Mouse (Mus musculus) liver, embryonic 15.5 days (tissue): Measurements from ENCODE around the gene Cacna1d. TPM values are rescaled to one million over a fixed set of nuclear protein-coding genes. Genes with fewer than 3 reads are reported as not detected.

Experiments used
- ATAC-seq: fragments of 200-750 bp; cut with Nextera tagmentation; 2 replicates; pipeline ENCODE4 v1.8.0; 2017; ENCODE audit warnings: moderate number of reproducible peaks, mild to moderate bottlenecking, moderate library complexity; ENCODE audit not compliant: insufficient read depth
- H3K27ac ChIP-seq: fragments of 300-500 bp; sonication (generic); replicated peaks from 2 replicates; pipeline ENCODE4 v1.5.1; 2015; ENCODE audit warnings: mild to moderate bottlenecking, inconsistent platforms
- H3K27me3 ChIP-seq: fragments of 300-500 bp; sonication (generic); 2 replicates; pipeline ENCODE4 v1.6.1; 2015; ENCODE audit warnings: mild to moderate bottlenecking, inconsistent platforms
- H3K36me3 ChIP-seq: fragments of 300-500 bp; sonication (generic); replicated peaks from 2 replicates; pipeline ENCODE4 v1.6.1; 2015; ENCODE audit warnings: moderate library complexity, mild to moderate bottlenecking, inconsistent platforms
- H3K4me1 ChIP-seq: fragments of 300-500 bp; sonication (generic); replicated peaks from 2 replicates; pipeline ENCODE4 v1.6.1; 2015; ENCODE audit warnings: inconsistent platforms
- H3K4me2 ChIP-seq: fragments of 300-500 bp; sonication (generic); 2 replicates; pipeline ENCODE4 v1.6.1; 2015; ENCODE audit warnings: moderate library complexity, mild to moderate bottlenecking, inconsistent platforms
- H3K4me3 ChIP-seq: fragments of 300-500 bp; sonication (generic); replicated peaks from 2 replicates; pipeline ENCODE4 v1.5.1; 2015; ENCODE audit warnings: mild to moderate bottlenecking, inconsistent platforms
- H3K9ac ChIP-seq: fragments of 300-500 bp; sonication (generic); 2 replicates; pipeline ENCODE4 v1.6.1; 2015; ENCODE audit warnings: moderate library complexity, mild to moderate bottlenecking, inconsistent platforms
- H3K9me3 ChIP-seq: fragments of 300-500 bp; sonication (generic); replicated peaks from 2 replicates; pipeline ENCODE4 v1.6.1; 2016; ENCODE audit warnings: inconsistent platforms
- WGBS: fragments of 180-500 bp; shearing (Covaris S2); methylation state at CpG from one replicate; pipeline ENCODE4 v1.1.7; 2015; ENCODE audit warnings: mixed read lengths; ENCODE audit not compliant: insufficient replicate concordance; 5-methylcytosine and 5-hydroxymethylcytosine counted together
- polyA plus RNA-seq: library from polyadenylated mRNA; unstranded; fragments of >200 nt; fragmentation: Nextera tagmentation; extraction: Ambion mirVana; gene quantifications from 2 replicates; pipeline ENCODE4 v1.2.1, GENCODE M21; 2015

The Cacna1d gene
- polyA plus RNA-seq, 1 experiment from 2014 or later, result 0.17 TPM

GRCm38 (mm10) chr14:30018463-30018801, 472.8 kb downstream of the Cacna1d start:
- no peaks in the 10 kb centered on the region for H3K4me1 ChIP-seq
- no peak for ATAC-seq
- H3K9ac ChIP-seq, result no peak overlapping the region
- H3K27ac ChIP-seq, result no peak overlapping the region
- no peaks in the 10 kb centered on the region for H3K9me3 ChIP-seq
- H3K4me2 ChIP-seq, result no peak overlapping the region
- WGBS, result 68% methylated on average over 4 of the region's 4 CpGs
- H3K36me3 ChIP-seq, result no peaks in the 10 kb centered on the region
- H3K27me3 ChIP-seq, result no peaks in the 10 kb centered on the region
- no peak overlapping the region for H3K4me3 ChIP-seq

- no peaks in the 10 kb centered on the region for H3K36me3 ChIP-seq
- no peak overlapping the region for H3K4me3 ChIP-seq
- H3K9ac ChIP-seq, result no peak overlapping the region
- no peaks in the 10 kb centered on the region for H3K9me3 ChIP-seq
- WGBS, result 60% methylated on average over 8 of the region's 8 CpGs
- H3K4me1 ChIP-seq, result no peaks in the 10 kb centered on the region
- no peak overlapping the region for H3K27ac ChIP-seq
- H3K27me3 ChIP-seq, result no peaks in the 10 kb centered on the region
- no peak for ATAC-seq
- no peak overlapping the region for H3K4me2 ChIP-seq
These were observed 473.3 kb downstream of the Cacna1d start for GRCm38 (mm10) chr14:30017794-30018462.

- no peak overlapping the region for H3K4me2 ChIP-seq
- H3K27me3 ChIP-seq, result no peaks in the 10 kb centered on the region
- H3K36me3 ChIP-seq, result no peaks in the 10 kb centered on the region
- no peaks in the 10 kb centered on the region for H3K9me3 ChIP-seq
- H3K9ac ChIP-seq, result no peak overlapping the region
- WGBS, result 61% methylated on average over 5 of the region's 5 CpGs
- H3K4me1 ChIP-seq, result 0 out of 2 replicates have a peak, but pooled peaks cover 5% of the 10 kb centered on the region
- no peak overlapping the region for H3K27ac ChIP-seq
- ATAC-seq, result no peak
- H3K4me3 ChIP-seq, result no peak overlapping the region
These were observed 474.6 kb downstream of the Cacna1d start for GRCm38 (mm10) chr14:30016666-30017065.

- 52% methylated on average over 1 of the region's 1 CpGs for WGBS
- Histone ChIP-seq H3K36me3 (no peaks in the 10 kb centered on the region), H3K4me3 (no peak overlapping the region), H3K9me3 (no peaks in the 10 kb centered on the region), H3K4me2 (no peak overlapping the region), H3K27ac (no peak overlapping the region), H3K4me1 (0 out of 2 replicates have a peak, but pooled peaks cover 5% of the 10 kb centered on the region), H3K9ac (no peak overlapping the region), H3K27me3 (peaks cover 8% of the 10 kb centered on the region; the same call in 1 of the 2 replicates)
- no peak for ATAC-seq
These were observed 476.2 kb downstream of the Cacna1d start for GRCm38 (mm10) chr14:30015008-30015407.

- Histone ChIP-seq H3K27ac (no peak overlapping the region), H3K9me3 (no peaks in the 10 kb centered on the region), H3K27me3 (peaks cover 13% of the 10 kb centered on the region), H3K4me2 (no peak overlapping the region), H3K4me1 (0 out of 2 replicates have a peak, but pooled peaks cover 5% of the 10 kb centered on the region), H3K36me3 (no peaks in the 10 kb centered on the region), H3K4me3 (no peak overlapping the region), H3K9ac (no peak overlapping the region)
- WGBS, result 38% methylated on average over 10 of the region's 10 CpGs
- no peak for ATAC-seq
These were observed 476.8 kb downstream of the Cacna1d start for GRCm38 (mm10) chr14:30014487-30014886.

- H3K4me1 ChIP-seq, result 0 out of 2 replicates have a peak, but pooled peaks cover 5% of the 10 kb centered on the region
- H3K4me3 ChIP-seq, result no peak overlapping the region
- H3K27ac ChIP-seq, result no peak overlapping the region
- no peak for ATAC-seq
- WGBS, result 59% methylated on average over 10 of the region's 10 CpGs
- H3K4me2 ChIP-seq, result no peak overlapping the region
- H3K36me3 ChIP-seq, result no peaks in the 10 kb centered on the region
- H3K9me3 ChIP-seq, result no peaks in the 10 kb centered on the region
- no peak overlapping the region for H3K9ac ChIP-seq
- H3K27me3 ChIP-seq, result peaks cover 34% of the 10 kb centered on the region
These were observed 479.2 kb downstream of the Cacna1d start for GRCm38 (mm10) chr14:30011886-30012560.

GRCm38 (mm10) chr14:30009864-30010560, 481.2 kb downstream of the Cacna1d start:
- Histone ChIP-seq H3K9ac (no peak overlapping the region; the same call in 1 of the 2 replicates), H3K9me3 (no peaks in the 10 kb centered on the region), H3K4me1 (0 out of 2 replicates have a peak, but pooled peaks cover 5% of the 10 kb centered on the region), H3K36me3 (no peaks in the 10 kb centered on the region), H3K27me3 (peaks cover 34% of the 10 kb centered on the region), H3K4me3 (peak overlapping the region; percentile 49; the same call in 1 of the 2 replicates), H3K4me2 (peak overlapping the region; percentile 23), H3K27ac (peak overlapping the region; percentile 59; the same call in 1 of the 2 replicates)
- 57% methylated on average over 10 of the region's 10 CpGs for WGBS
- peak; percentile 43 for ATAC-seq

- peak within 1 kb of the TSS; percentile 49 for H3K4me3 ChIP-seq
- peak within 1 kb of the TSS; percentile 59 for H3K27ac ChIP-seq
- 8% methylated on average over 54 of the region's 54 CpGs for WGBS
- peak within 1 kb of the TSS; percentile 57 for H3K4me2 ChIP-seq
- 0 out of 2 replicates have a peak, but pooled peaks cover 5% of the 10 kb centered on the region for H3K4me1 ChIP-seq
- peak; percentile 75 for ATAC-seq
- no peaks in the 10 kb centered on the region for H3K9me3 ChIP-seq
- no peak within 1 kb of the TSS; the same call in 1 of the 2 replicates for H3K9ac ChIP-seq
- peaks cover 34% of the 10 kb centered on the region for H3K27me3 ChIP-seq
- H3K36me3 ChIP-seq, result no peaks in the 10 kb centered on the region
These were observed 482.3 kb downstream of the Cacna1d start, which contains the start of the genes Il17rb and Chdh for GRCm38 (mm10) chr14:30008733-30009575. TSS of gene Il17rb (minus strand) at chr14:30008896. TSS of gene Chdh (plus strand) at chr14:30009023.

GRCm38 (mm10) chr14:29999475-29999811, 491.8 kb downstream of the Cacna1d start:
- Histone ChIP-seq H3K4me1 (peaks cover 27% of the 10 kb centered on the region), H3K4me3 (no peak overlapping the region), H3K27me3 (no peaks in the 10 kb centered on the region; the same call in 1 of the 2 replicates), H3K9ac (no peak overlapping the region), H3K4me2 (no peak overlapping the region), H3K36me3 (peaks cover 14% of the 10 kb centered on the region), H3K9me3 (no peaks in the 10 kb centered on the region), H3K27ac (peak overlapping the region; percentile 53; the same call in 1 of the 2 replicates)
- 54% methylated on average over 3 of the region's 3 CpGs for WGBS
- ATAC-seq, result no peak

- Histone ChIP-seq H3K27me3 (no peaks in the 10 kb centered on the region; the same call in 1 of the 2 replicates), H3K4me3 (no peak overlapping the region), H3K36me3 (peaks cover 19% of the 10 kb centered on the region), H3K4me2 (no peak overlapping the region), H3K27ac (no peak overlapping the region), H3K4me1 (peaks cover 27% of the 10 kb centered on the region), H3K9me3 (no peaks in the 10 kb centered on the region), H3K9ac (no peak overlapping the region)
- no peak for ATAC-seq
- 66% methylated on average over 13 of the region's 13 CpGs for WGBS
These were observed 492.3 kb downstream of the Cacna1d start for GRCm38 (mm10) chr14:29998747-29999474.
